Mouse (Mus musculus) left cerebral cortex, adult 18-20 months (tissue): ENCODE measurements around the gene Mtrex. TPM values are rescaled to one million over a fixed set of nuclear protein-coding genes. Genes with fewer than 3 reads are reported as not detected.

Source experiments
- DNase-seq, 2 experiments: peaks; one replicate each; pipeline ENCODE4 v3.0.0; 2021 to 2022; ENCODE audit warnings: low spot score in 2 of 2, mixed read lengths in 1 of 2
- long read RNA-seq, 2 experiments: library from polyadenylated mRNA; stranded (forward); transcript quantifications; one replicate each; pipeline ENCODE4 v2.0.0; 2021
- total RNA-seq, 2 experiments: library from RNA; stranded (reverse); gene quantifications; 2 replicates each; pipeline ENCODE4 v1.2.3; 2021

The Mtrex gene
- 10 to 100 TPM; 46.3 to 46.7 TPM for total RNA-seq
- long read RNA-seq, experiment 1, transcript Mtrex-201 (27 exons, 3,689 nt), result major isoform, 46 of 53 reads
- long read RNA-seq, experiment 1, partial matches to known transcripts, result 4 of 53 reads
- long read RNA-seq, experiment 1, other reads (novel, unspliced or antisense), result 3 of 53 reads
- long read RNA-seq, experiment 2, transcript Mtrex-201 (27 exons, 3,689 nt), result major isoform, 28 of 34 reads
- long read RNA-seq, experiment 2, partial matches to known transcripts, result 5 of 34 reads
- long read RNA-seq, experiment 2, other reads (novel, unspliced or antisense), result 1 of 34 reads

DNA sequence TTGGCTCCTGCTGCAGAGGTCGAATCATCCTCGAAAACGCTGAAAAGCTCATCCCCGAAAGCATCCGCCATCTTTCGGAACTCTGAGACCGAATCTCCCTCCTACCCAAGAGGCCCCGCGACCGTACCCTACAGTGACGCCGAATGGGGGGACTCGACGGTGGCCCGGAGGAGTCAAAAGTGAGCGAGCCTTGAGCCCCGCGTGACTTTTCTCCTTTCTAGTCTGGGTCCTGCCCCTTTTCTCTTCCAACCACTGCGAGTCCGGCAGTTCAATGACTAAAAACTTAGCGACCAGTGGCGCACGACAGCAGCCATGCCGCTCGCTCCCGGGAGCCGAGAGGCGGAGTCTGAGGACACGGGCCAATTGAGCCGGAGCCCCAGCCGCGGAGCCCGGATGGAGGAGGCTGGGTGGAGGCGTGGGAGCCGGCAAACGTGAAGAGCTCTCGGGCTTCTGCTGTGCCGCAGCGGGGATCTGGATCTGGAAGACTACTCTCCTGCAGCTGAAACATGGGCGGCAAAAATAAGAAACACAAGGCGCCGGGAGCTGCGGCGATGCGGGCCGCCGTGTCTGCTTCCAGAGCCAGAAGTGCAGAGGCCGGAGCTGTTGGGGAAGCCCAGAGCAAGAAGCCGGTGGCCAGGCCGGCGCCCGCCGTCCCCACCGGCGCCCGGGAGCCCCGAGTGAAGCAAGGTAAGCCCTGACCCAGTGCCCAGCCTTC, at the start of gene Mtrex, which contains the start of gene Dhx29:
TSS of gene Mtrex (minus strand) at position 112 of the 715 bp plus-strand sequence.
TSS of gene Dhx29 (plus strand) at position 168 of the 715 bp plus-strand sequence.
- peak; percentile 99 to 100 for DNase-seq

DNA sequence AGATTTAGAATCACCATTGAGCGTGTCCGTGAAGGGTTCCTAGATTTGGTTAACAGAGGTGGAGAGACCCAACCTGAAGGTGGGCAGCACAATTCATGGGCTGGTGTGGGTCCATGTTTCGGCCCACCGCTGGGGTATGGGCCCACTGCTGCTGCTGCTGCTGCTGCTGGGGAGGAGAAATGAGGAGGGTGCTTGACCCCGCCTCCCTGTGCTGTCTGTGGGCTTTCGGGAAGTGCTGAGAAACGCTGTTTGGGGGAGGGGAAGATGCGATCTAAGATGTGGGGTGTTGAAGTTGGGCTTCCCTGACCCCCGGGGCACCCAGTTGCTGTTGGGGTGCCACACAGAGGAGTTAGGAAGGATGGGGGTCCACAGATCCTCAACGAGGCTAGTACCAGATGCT, 49.5 kb upstream of the Mtrex start:
- DNase-seq, result no peak

DNA sequence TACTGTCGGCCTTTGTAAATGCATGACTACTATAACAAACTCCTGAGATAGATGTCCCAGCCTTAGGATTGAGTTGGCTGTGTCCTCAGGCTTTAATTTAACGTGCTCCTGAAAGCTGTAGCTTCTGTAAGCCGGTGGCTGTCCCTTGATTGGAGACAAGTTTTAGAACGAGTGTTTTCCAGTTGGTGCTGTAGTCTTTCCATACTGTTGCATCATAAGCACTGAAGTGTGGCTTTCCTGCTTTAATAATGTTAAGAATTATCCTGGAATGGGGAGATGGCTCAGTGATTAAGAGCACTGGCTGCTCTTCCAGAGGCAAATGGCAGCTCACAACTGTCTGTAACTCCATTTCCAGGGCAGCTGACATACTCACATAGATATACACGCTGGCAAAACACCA, 40.1 kb upstream of the Mtrex start:
- no peak for DNase-seq

DNA sequence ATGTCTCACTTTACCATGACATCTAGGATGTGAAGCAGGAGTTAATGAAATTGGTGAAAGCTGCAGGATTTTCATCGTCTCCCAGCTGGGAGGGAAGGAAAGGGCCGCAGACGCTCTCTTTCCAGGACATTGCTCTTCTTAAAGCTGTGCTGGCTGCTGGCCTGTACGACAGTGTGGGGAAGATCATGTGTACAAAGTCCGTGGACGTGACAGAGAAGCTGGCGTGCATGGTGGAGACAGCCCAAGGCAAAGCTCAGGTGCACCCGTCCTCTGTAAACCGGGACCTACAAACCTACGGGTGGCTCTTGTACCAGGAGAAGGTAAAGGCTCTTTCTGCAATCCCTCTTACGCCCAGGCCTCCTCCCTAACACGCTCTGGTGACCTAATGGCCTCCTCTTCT, 37.2 kb upstream of the Mtrex start:
- no peak for DNase-seq

DNA sequence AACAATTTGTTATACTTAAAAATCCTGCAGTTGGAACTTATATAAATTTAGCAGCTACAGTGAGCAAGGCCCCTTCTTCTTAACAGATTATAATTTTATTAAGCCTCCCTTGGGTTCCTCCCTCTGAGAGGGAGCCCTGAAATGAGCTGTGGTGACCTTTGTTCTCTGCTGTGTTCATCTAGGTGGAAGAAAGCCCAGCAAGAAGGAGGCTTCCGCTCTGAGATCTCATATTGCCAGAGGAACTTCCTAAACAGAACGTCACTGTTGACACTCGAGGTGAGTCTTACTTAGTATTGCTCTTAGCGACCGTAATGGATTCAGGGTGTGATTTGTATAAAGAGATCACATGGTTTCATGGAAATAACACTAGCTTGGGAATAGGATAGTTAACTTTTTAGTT, 35.9 kb upstream of the Mtrex start:
- no peak for DNase-seq

DNA sequence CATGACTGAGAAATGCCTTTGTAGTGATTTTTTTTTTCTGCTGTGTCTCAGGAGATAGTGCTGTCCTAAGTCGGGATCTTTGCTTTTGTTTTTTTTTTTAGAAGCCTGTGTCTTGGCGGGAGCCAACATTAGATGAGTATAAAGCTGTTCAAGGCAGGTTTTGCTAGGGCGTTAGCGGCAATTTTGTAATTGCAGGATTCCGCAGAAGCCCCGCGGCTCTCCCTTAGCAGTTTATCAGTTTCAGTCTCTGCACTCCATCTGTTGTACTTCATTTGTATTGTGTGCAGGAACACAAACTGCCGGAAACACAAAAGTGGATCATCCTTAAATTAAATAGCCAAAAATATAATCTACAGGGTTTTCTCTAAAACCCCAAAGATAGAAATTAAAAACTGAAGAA, 26.9 kb upstream of the Mtrex start:
- no peak for DNase-seq

DNA sequence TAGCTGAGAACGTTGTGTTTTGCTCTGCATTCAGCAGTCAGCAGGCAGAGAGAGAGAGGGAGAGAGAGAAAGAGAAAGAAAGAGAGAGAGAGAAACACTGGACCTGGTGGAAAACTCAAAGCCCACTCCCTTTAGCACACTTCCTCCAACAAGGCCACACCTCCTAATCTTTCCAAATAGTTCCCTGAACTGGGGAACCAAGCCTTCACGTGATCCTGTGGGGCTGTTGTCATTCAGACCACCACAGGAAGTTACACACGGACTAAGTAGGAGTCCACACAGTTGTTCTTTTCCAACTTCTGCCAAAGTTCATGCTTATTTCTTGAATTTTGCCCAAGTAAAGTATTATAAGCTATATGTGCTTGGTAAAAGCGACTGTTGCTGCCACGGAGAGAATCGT, 18.7 kb upstream of the Mtrex start:
- no peak for DNase-seq

DNA sequence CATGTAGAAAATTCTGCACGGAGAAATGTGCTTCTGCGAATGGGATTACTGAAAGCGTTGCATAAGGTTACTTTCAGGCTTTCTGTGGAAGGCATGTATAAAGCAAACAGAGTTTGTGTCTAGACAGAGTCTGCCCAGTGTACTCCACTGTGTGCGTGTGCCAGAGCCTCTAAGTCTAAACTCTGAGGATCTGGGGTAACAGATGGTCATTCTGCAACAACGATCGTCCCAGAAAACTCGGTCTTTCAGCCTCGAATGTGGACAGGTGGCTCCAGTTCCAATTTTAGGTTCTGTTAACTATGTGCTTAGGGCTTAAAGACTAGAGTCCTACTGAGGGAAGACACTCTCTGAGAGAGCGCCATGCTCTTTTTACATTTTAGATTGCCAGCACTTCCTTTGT, 18.1 kb upstream of the Mtrex start:
- peak in 1 of 2 experiments; percentile 15 for DNase-seq

DNA sequence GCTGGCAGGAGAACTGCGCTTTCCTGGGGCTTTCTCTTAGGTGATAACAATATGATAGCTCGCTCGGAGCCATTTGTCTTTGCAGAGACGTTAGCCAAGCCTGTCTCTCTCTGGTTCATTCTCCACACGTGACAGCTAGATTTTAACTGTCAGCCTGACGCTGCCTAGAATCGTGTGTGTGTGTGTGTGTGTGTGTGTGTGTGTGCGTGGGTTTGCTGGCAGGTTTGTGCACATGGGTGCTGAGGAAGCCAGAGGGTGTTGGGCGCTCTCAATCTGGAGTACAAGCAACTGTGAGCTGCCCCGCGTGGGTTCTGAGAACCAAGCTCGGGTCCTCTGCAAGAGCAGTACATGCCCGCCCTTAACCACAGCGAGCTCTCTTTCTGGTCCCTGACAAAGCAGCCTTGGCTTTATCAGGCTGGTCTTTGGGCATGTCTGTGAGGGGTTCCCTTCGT, 14.7 kb upstream of the Mtrex start:
- DNase-seq, result peak; percentile 16 to 31

DNA sequence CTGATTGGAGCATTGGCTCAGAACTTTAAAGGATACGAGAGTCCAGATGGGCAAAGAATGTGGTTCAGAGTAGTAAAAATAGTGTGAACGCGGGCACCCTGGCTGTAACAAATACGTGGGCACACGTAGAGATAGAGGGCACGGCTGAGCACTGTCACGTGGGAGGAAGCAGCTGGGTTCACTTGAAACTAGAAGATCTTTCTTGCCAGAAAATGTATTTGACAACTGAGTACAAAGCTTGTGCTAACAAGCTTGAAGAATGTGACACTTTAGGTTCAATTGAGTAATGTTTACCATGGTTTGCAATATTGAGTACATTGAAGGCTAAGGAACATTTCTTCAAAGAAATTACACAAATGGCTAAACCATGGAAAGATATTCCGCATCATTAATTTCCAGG, 10.9 kb upstream of the Mtrex start:
- no peak for DNase-seq

DNA sequence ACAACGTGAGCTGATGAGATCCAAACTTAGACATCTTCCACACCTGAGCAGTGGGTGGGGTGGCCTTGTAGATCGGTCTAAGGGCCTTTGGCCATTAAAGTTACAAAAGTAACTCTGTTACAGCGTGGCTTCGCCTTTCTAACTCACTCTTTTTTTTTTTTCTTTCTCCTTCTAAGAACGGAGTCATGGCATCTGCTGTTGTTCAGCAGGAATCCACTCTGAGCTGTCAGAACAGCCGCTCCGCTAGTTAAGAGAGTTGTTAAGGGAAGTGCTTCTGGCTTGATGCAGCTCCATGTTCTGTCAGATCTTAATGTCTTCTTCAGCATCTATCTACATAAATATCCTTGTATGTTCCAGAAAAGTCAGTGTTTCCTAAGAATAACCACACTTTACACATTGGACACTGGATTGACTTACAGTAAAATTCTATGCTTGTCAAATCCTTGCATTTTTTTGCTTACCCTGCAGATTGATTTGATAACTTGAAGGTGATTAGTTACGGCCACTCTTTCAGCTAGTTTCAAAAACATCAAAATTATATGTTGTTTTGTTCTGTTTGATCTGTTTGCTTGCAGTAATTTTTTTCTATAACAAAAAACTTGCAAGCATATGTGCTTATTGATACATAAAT, 955 bp upstream of the Mtrex start:
- DNase-seq, result no peak

DNA sequence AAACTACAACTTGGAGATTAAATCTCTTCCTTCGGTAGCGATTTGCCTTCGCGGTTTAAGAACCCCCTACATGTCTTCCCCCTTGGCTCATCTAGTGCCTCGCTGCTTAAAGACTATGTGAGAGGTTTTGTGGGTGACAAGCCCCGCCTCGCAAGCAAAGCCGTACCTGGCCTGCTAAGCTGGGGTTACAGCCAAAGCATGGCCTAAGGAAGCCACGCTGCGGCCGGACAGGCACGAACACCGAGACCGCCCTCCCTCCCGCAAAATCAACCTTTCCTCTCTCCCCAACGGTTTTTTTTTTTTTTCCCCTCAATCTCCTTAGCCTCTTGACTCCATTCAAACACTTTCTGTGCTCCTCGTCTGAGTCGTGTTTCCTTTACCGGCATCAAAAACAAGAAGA, 402 bp downstream of the Mtrex start:
- DNase-seq, result no peak

DNA sequence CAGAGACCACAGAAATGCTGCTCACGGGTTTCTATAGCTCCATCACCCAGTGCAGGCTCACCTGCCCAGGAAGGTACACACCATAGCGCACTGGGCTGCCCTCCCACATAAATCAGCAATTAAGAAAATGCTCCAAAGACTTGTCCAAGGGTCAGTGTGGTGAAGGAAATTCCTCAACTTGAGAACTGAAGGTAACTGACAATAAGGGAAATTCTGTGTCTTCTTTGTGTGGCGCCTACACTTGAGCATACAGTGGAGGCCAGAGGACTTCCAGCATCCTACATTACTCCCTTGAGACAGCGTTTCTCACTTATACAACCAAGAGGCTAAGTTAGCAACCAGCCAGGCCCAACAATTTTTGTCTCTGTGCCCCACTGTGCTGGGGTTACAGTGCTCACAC, 1.2 kb downstream of the Mtrex start:
- DNase-seq, result no peak

DNA sequence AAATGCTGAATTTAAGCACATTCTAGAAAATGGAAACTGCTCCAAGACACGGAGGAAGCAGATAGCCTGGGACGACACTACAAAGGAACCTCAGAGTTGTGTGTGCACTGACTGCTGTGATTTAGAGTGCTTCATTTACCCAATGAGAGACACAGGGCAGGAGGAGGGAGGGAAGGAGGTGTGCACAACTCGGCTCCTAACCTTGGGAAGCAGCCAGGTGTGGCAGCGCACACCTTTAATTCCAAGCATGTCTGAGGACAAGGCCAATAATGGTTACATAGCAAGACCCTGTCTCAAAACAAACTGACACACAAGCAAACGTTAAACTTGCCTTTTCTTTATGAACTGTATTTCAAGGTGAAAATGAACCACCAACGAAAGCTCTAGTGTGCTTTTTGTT, 1.9 kb downstream of the Mtrex start:
- no peak for DNase-seq

DNA sequence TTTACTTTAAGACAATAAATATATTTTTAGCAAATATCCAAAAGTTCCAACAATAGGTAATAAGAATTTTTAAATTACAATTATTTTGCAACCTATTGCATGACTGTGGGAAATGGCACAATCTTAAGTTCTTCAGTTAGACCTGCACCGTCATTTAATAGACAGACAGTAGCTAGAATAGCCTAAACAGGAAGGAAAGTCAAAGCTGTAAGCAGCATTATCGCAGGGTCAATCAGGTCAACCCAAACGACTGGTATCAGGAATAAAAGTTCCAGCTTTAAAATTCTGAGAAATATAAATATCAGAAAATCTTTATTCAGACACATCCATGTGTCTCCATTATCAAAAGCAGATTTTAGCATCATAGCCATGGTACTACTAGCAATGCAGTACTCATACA, 6.3 kb downstream of the Mtrex start:
- no peak for DNase-seq

DNA sequence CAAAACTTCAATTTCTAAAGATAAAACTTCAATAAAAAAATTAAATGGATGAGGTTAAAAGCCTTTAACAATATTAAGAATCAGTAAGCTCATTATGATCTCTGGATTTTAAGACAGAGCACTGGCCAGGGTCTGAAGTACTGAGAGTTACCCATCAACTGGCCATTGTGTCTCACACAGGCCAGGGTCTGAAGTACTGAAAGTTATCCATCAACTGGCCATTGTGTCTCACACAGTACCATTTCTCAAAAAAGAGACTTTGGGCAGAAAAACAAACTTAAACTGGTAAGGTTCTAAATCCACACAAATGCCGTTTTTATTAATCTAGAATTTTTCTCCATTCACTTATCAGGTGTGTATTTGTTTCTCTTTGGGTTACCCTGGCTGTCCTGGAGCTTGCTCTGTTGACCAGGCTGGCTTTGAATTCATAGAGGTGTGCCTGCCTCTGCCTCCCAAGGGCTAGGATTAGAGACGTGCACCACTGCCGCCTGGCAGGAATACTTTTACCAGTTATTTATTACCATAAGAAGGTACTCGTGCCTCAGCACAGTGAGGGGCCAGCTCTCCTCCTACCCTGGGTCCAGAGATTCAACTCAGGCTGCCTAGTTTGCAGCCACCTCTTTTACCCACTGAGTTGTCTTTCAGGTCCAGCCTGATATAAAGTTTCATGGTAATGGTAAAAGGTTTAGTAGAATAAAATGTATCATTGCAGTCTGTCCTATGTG, 7.9 kb downstream of the Mtrex start:
- DNase-seq, result no peak

DNA sequence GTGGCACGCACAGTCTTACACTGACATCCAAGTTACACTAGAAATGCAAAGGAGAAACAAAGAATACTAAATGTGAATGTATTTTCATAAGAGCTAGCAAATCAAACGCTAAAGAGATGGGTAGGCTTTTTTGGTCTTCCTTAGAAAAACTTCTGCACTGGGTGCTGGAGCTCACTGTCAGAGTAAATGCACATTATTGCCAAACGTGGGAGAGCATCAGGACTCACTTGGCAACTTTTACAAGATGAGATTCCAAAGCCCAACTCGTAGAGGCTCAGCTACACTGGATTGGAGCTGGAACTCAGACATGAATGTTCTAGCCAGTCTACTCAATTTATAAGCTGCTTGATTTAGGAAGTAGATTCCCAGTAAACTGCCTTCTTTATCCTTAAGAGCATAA, 16.8 kb downstream of the Mtrex start:
- DNase-seq, result no peak

DNA sequence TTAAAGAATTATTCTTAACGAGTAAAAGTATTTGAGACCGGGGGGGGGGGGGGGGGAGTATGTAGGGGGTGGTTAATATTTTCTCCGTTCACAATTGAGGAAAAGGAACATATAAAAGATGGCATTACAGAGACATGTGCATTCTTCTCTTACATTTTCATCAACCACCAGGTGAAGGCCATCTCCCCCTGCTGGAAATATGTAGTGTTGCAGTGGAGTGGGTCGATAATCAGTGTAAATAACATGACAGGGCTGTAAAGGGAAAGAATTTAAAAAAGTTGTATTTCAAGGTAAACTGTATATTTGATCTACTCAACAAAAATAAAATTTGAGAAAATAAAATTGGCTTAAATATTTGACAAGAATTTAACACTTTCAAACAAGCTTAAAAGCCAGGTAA, 17.5 kb downstream of the Mtrex start:
- peak; percentile 25 to 27 for DNase-seq

DNA sequence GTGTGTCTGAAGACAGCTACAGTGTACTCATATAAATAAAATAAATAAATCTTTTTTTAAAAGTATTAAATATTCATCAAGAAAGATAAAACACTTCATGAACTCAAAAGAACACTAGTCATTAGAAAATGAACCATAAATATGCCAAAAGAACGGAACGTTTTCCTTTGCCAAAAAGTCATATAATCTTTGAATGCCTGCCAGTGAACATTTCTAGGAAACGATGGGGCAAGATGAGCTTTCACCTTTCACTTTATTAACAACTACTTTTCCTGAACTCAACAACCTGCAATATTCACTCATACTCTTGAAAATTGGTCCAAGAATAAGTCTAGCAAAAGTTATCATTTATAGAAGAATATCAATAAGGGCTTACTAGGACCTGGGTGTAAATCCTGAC, 25.0 kb downstream of the Mtrex start:
- no peak for DNase-seq

DNA sequence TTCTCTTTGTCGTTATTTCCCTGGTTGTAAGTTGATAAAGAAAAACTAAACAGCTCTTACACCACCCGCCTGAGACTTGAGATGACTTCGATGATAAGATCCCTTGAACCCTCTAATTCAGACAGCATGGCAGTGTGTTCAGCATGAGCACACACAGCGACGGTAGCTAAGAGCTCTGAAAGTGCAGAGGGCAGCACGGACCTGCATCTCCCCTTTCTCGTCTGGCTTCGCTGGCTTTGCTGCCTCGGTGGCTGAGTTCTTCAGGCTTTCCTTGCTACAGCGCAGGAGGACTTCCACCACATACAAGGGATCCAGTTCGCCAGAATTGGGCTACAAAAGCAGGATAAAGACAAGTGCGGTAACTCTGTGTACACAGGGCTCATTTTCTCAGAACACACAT, 40.0 kb downstream of the Mtrex start:
- DNase-seq, result no peak

DNA sequence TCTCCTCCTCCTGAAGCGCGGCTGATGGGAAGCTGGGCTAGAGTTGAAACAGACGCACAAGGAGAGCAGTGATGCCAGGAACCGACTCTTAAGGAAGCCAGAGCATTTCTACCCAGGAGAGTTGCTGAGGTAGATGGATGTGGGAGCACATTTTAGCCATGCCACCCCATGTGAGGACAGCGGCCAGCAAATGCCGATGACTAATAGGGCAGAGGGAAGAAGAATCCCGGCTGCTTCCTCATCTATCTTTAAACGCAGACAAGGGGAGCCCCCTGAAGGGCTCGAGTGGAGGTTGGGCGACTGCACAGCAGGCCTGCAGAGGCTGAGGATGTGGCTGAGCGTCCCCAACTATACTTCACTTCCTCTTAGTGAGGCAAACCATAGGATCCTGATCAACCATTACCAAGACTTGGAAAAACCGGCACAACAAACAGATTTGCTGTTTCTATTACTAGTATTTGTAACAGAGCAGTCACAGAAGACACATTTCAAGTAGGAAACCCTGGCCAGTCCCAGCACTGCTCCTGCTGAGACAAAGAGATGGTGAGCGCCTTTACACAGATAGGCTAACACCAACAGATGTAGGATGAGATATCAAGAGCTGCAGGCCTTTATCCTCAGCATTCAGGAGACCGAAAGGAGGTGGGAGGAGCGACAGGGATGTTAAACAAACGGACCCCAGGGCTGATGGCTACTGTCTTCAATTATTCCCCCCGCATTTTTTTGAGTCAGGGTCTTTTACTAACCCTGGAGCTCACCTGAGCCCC, 55.5 kb downstream of the Mtrex start:
- DNase-seq, result no peak
